Mouse (Mus musculus) c-Kit-positive CD71-positive TER-119-positive erythroid progenitor cells, embryonic 14.5 days (primary cell): ENCODE measurements around the gene Ptrh2.

Experiments
- DNase-seq: peaks from one replicate; pipeline ENCODE4 v3.0.0-alpha.2; 2013; ENCODE audit warnings: low spot score

The Ptrh2 gene

DNA sequence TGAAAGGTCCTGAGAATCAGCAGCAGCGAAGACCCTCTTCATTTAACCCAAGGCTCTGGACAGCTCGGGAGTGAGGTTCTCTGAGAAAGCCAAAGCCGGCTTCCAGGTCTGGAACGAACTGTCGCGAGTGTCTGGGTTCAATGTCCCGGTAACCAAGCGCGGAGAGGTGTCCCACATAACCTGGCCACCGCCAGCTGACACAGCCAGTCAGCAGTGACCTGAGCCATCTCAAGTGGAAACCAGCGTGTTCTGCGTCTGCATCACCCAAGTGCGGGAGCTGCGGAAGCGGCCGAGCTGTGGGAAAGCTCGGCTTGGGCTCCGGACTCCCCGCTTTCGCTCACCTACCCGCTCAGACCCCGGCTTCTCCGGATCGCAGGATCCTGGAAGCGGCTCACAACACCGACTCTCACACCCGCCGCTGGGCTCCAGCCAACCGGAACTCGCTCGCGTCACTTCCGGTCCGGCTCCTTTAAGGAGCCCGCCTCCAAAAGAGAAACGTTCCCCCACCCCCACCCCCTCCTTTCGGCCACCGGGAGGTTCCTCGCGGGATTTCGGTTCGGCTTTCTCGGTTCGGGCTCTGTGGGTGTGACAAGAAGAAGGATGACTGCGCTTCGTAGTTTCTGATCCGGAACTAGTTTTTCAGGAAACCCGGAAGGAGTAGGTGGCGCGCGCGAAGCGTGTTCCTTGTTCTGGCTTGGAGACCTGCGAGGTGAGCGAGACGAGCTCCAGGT is at the start of gene Ptrh2, which contains the start of gene Vmp1:
Ptrh2 (plus strand) TSS at position 591 of the 731 bp plus-strand sequence.
Vmp1 (minus strand) TSS at position 442 of the 731 bp plus-strand sequence.
- DNase-seq = peak; percentile 97

DNA sequence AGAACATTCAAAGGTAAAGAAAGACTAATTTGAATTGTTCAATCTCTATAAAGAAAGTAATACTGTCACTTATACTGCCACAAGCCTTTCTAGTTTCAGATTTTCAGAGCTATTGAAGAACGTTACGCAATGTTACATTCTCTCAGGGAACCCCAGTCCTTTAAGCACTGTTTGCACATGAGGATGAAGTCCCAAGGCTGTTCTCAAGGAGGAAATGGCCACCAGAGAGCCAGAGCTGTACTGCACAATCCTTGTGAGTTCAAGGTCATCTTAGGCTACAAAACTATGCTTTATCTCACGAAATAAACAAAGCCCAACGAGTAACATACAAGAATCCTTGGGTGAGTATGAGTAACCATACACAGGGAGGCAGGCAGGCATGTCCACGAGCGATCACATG is 49.4 kb upstream of the Ptrh2 start:
- DNase-seq = no peak

DNA sequence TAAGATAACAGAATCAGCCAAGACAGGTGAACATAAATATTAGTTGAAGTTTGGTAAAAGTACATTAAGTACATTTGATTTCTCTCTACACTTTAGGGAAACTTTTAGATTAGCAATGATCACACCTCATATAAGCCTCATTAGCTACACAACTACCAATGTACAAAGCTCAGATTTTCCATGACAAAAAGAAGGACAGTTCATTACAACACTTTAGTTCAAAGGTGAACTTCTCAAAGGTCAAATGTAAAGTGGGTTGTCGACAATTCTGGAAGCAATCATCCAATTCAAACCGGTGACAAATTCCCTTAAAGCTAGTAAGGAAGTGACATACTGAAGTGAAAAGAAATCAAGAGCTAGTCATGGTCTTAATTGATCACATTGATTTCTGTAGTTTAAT is 46.1 kb upstream of the Ptrh2 start:
- DNase-seq = no peak

- DNase-seq = no peak
Measured at GRCm38 (mm10) chr11:86641714-86642113, 42.1 kb upstream of the Ptrh2 start.

DNA sequence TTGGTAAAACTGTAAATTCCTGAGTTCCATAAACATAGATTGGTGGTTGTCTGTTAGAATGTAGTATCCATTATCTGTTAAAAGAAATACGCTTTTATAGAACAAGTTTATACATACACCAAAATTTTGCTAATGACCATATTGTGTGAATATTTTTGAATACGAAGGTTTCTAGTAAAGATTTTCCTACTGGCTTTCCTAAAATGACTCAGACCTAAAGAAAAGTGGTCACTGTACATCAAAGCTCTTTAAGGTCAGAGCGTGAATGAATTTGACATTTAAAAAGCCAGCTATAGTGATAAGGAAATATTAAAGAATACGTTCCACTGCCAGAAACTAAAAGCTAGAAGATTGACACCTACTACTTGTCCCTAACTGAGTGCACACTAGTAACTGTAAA is 39.2 kb upstream of the Ptrh2 start:
- DNase-seq = no peak

DNA sequence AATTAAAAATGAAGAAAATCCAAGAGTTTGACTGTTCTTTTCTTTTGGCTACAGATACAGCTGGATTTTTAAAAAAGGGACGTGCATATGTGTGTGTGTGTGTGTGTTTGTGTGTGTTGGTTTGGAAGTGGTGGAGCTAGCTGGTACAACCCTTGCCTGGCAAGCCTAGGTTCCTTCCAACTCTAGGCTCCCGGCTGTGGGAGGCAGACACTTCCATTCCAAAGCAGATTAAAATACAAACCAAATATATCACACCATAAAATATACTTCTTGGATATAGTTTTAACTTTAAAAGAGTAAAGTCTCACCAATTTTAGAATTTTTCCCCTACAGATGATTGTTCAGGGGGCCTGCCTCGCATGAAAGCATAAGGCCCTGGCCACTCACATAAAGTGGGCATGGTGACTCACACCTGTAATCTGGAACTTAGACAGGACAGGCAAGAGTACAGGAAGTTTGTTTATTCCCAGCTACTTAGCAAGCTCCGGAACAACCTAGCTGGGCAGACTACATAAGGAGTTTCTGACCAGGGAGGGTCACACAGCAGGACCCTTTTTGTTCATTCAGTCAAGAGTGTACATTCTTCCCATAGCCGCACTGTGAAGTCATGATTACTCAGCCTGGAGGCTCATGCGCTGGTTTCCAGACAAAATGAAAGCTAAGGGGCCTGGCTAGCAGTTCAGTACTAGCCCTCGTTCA is 37.5 kb upstream of the Ptrh2 start:
- no peak for DNase-seq

DNA sequence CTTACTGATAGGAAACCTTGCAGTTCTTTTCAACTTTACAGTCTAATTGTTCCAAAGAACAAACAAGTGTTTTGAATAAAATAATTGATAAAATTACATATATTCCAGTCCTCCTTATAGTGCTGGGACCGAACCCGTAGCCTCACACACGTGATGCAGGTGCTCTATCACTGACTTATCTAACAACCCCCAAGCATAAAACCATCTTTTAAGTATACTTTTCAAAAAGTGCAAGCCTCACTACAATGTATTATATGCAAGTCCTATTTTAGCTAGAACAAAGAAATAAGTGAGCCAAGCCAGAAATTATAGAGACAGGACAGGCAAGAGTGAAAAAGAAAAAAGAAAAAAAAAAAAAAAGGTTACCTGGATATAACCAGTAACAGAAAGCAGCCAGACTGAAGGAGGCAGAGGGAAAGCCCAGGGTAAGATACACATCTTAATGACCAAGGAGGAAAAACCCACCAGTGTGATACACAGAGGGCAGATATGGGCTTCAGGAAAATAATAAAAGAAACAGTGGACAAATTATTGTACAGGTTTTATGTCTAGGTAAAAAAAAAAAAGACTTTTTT is 36.8 kb upstream of the Ptrh2 start:
- no peak for DNase-seq

GRCm38 (mm10) chr11:86647706-86648447 is 35.9 kb upstream of the Ptrh2 start:
- no peak for DNase-seq

DNA sequence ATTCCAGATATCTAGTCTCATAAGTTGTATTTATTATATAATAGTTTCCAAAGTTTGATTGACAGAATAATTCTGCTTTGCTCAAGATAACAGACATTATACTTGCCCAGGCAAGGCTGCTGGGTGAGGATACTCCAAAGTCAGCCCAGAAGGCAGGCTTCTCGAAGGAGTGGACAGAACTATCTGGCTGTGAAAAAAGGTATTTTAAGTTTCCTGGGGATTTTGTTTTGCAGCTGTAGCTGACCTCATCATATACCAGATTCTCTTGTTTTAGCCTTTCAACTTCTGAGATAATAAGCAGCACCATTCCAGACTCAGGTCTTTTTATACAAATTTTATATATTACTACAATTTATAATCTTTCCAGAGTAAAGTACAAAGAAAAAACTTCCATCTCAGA is 34.2 kb upstream of the Ptrh2 start:
- DNase-seq = no peak

GRCm38 (mm10) chr11:86650676-86651075 is 33.1 kb upstream of the Ptrh2 start:
- no peak for DNase-seq

DNA sequence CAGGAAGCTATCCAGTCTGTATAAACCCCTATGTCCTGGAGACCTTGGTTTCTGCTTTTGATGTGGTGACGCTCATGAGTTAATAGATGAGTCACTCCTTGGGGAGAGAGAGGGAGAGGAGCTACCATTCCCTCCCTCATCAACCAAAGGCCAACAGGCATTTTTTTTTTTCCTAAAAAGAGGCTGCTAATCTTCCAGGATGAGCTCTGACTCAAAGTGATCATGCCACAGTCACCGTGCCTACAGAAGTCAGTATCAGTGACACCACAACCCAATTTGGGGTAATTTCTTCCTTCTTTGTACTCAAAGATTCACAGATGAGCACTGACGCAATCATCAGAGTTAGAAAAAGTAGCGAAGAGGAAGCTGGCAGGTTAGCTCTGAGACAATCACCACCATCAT is 31.2 kb upstream of the Ptrh2 start:
- no peak for DNase-seq

DNA sequence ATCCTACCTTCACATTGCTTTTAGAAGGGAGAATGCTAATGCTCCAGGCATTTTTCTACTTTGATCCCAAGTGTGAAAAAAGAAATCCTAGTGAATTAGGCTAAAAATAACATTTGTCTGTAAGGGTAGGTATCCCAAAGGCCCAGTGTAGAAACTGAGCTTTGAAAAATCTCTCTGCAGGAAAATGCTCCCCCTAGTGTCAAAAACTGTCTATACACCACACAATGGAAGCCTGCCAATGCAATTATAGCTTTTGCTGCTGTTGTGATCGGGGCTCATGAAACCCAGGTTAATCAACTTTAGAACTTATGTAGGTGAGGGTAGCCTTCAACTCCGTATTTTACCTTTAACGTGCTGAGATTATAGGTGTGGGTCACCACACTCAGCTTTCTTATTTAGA is 30.3 kb upstream of the Ptrh2 start:
- DNase-seq = peak; percentile 70

- no peak for DNase-seq
Measured at GRCm38 (mm10) chr11:86654096-86654495, 29.7 kb upstream of the Ptrh2 start.

GRCm38 (mm10) chr11:86655671-86656070 is 28.1 kb upstream of the Ptrh2 start:
- DNase-seq = no peak

- no peak for DNase-seq
Measured at GRCm38 (mm10) chr11:86656849-86657567, 26.8 kb upstream of the Ptrh2 start.

GRCm38 (mm10) chr11:86657863-86658262 is 25.9 kb upstream of the Ptrh2 start:
- no peak for DNase-seq

- peak; percentile 86 for DNase-seq
Measured at GRCm38 (mm10) chr11:86662986-86663895, 20.5 kb upstream of the Ptrh2 start.

GRCm38 (mm10) chr11:86663977-86664376 is 19.8 kb upstream of the Ptrh2 start:
- peak; percentile 68 for DNase-seq

DNA sequence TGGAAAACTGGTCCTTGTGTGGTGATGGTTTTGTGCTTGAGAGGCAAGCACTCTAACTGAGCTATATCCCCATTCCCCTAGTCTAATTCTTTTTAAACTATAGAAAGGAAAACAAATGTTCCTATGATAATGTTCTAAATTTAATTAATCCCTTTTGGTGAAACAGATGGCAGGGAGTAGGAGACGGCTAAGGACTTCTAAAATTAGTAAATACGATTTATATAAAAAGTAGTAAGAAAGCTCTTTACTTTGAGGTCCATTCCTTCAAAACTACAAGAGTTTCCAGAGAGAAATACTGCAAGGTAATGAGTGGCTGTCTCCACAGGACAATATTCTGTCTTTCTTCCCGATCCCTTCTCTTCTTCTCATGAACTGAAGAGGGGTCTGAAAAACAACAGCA is 19.4 kb upstream of the Ptrh2 start:
- DNase-seq = no peak

- no peak for DNase-seq
Measured at GRCm38 (mm10) chr11:86667553-86667952, 16.2 kb upstream of the Ptrh2 start.

DNA sequence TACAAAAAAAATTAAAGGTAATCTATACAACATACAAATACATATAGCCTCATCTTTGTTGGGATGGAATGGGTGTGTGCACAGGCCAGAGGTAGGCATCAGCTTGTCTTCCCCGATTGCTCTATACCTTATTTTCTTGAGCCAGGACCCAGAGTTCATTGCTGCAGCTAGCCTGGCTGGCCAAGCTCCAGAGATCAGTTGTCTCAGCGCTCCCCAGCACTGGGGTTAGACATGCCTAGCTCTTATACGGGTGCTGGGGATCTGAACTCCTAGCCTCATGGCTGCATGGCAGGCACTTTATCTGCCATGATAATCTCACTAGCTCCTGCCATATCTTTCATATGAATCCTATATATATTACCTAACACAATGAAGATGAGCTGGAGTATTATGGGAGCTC is 15.6 kb upstream of the Ptrh2 start:
- no peak for DNase-seq
